Mouse (Mus musculus): Measurements from ENCODE around the gene Olfr239. TPM values are rescaled to one million over a fixed set of nuclear protein-coding genes. Genes with fewer than 3 reads are reported as not detected.
"Not testable (repeated sequence)": the region's sequence is repeated elsewhere in the genome, so short reads cannot be mapped to it uniquely, and the experiment has no call there.

Gene Olfr239
- polyA plus RNA-seq (2014; fragmentation: Nextera tagmentation; extraction: Ambion mirVana): not detected in 2 replicates

DNA sequence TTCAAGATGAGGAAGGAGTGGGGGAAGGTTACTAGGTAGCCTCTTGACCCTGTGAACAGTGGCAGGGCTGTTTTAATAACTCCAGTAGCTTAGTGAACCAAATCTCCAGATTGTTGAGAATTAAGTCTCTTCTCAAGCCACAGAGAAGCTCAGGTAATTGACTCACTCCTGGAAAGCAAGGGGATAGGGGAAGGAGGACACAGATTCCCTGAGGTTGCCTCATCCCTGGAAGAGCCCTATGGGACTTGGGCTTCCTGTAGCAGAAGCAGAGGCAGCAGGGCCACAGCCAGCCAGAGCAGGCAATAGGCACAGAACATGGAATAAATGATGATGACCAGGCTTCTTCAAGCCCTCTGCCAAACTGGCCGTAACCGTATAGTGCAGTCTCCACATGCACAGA, at the start of gene Olfr239:
TSS of gene Olfr239 (plus strand) at position 301 of the 400 bp plus-strand sequence.
- not testable (repeated sequence) for H3K4me3 ChIP-seq (ENCODE audit: low read length); H3K4me1 ChIP-seq (ENCODE audit: control insufficient read depth, insufficient read depth, low read length); H3K36me3 ChIP-seq (ENCODE audit: control insufficient read depth, insufficient read depth, low read length); H3K27ac ChIP-seq (ENCODE audit: low read depth, low read length); H3K27me3 ChIP-seq (ENCODE audit: control insufficient read depth, insufficient read depth, low read length); H3K9me3 ChIP-seq (ENCODE audit: control insufficient read depth, low read length); H3K9ac ChIP-seq (ENCODE audit: low read depth, low read length); ATAC-seq (ENCODE audit: low FRiP score, low TSS enrichment); H3K4me2 ChIP-seq (replicated peaks; ENCODE audit: low read depth, low read length)
- no CpG with 5 or more reads among the region's 2 CpGs for WGBS

DNA sequence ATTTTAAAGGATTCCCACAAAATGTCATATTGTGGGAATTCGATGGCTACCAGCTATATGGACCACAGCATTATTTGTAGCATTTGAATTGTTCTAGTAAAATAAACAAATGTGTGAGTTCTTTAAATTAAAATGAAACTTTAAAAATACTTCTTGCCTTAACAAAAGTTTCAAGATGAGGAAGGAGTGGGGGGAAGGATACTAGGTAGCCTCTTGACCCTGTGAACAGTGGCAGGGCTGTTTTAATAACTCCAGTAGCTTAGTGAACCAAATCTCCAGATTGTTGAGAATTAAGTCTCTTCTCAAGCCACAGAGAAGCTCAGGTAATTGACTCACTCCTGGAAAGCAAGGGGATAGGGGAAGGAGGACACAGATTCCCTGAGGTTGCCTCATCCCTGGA, 23.0 kb upstream of the Olfr239 start, which contains the start of gene Olfr55:
TSS of gene Olfr55 (plus strand) at position 301 of the 400 bp plus-strand sequence.
- H3K27ac ChIP-seq (ENCODE audit: low read depth, low read length); H3K4me1 ChIP-seq (ENCODE audit: control insufficient read depth, insufficient read depth, low read length); ATAC-seq (ENCODE audit: low FRiP score, low TSS enrichment); H3K9ac ChIP-seq (ENCODE audit: low read depth, low read length); H3K36me3 ChIP-seq (ENCODE audit: control insufficient read depth, insufficient read depth, low read length); H3K27me3 ChIP-seq (ENCODE audit: control insufficient read depth, insufficient read depth, low read length); H3K9me3 ChIP-seq (ENCODE audit: control insufficient read depth, low read length); H3K4me3 ChIP-seq (ENCODE audit: low read length); H3K4me2 ChIP-seq (replicated peaks; ENCODE audit: low read depth, low read length): not testable (repeated sequence)
- 80% methylated on average over 1 of the region's 1 CpGs for WGBS

DNA sequence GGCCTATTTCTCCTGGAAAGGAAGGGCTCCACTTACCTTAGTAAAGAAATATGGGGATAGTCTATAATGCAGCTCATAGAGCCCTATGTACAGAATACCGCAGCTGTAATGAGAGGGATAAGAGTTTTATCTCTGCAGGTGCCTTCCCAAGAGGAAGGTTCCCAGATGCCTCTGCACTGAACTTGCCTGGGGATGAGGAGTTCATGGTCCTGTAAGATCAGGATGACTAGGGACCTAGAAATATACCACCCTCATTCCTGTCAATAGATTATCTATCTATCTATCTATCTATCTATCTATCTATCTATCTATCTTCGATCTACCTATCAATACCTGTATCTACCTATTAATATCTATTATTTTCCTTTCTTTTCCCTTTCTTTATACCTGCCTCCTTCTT, 30.5 kb downstream of the Olfr239 start, which contains the start of gene Olfr1564:
TSS of gene Olfr1564 (minus strand) at position 101 of the 400 bp plus-strand sequence.
- ATAC-seq (ENCODE audit: low FRiP score, low TSS enrichment): no peak
- no peaks in the 10 kb centered on the region for H3K27me3 ChIP-seq (ENCODE audit: control insufficient read depth, insufficient read depth, low read length)
- WGBS: 86% methylated on average over 2 of the region's 2 CpGs
- no peaks in the 10 kb centered on the region for H3K36me3 ChIP-seq (ENCODE audit: control insufficient read depth, insufficient read depth, low read length)
- no peak within 1 kb of the TSS for H3K4me2 ChIP-seq (replicated peaks; ENCODE audit: low read depth, low read length)
- no peaks in the 10 kb centered on the region for H3K4me1 ChIP-seq (ENCODE audit: control insufficient read depth, insufficient read depth, low read length)
- no peak within 1 kb of the TSS for H3K27ac ChIP-seq (ENCODE audit: low read depth, low read length)
- H3K4me3 ChIP-seq (ENCODE audit: low read length): no peak within 1 kb of the TSS
- H3K9me3 ChIP-seq (ENCODE audit: control insufficient read depth, low read length): peaks cover 8% of the 10 kb centered on the region; the same call in 1 of the 2 replicates
- no peak within 1 kb of the TSS for H3K9ac ChIP-seq (ENCODE audit: low read depth, low read length)

DNA sequence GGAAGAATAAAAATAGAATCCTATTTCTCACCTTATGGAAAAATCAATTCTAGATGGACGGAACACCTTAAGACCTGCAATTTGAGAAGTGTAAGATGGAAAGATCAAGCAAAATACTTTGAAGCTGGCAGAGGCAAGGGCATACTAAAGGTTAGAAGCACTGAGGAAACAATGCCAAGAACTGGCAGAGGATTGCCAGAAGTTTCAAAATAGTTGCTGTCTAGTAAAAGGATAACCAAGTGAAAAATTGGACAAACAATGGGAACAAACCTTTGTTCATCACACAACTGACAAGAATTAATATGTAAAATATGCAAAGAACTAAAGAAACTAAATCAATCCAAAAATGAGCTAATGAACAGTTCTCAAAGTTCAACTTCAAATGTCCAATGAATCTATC, 45.5 kb downstream of the Olfr239 start:
- not testable (repeated sequence) for ATAC-seq (ENCODE audit: low FRiP score, low TSS enrichment); H3K4me2 ChIP-seq (replicated peaks; ENCODE audit: low read depth, low read length); H3K27ac ChIP-seq (ENCODE audit: low read depth, low read length); H3K4me3 ChIP-seq (ENCODE audit: low read length); H3K4me1 ChIP-seq (ENCODE audit: control insufficient read depth, insufficient read depth, low read length); H3K9me3 ChIP-seq (ENCODE audit: control insufficient read depth, low read length); H3K9ac ChIP-seq (ENCODE audit: low read depth, low read length); H3K27me3 ChIP-seq (ENCODE audit: control insufficient read depth, insufficient read depth, low read length)
- 92% methylated on average over 1 of the region's 1 CpGs for WGBS
- peaks cover 10% of the 10 kb centered on the region for H3K36me3 ChIP-seq (ENCODE audit: control insufficient read depth, insufficient read depth, low read length)

Other genes starting within 250 kb of the Olfr239 start
- 8.4 and 10.3 TPM in 2 replicates for gene Cyp4f13, start 243.9 kb upstream of the Olfr239 start, polyA plus RNA-seq (2014; fragmentation: Nextera tagmentation; extraction: Ambion mirVana)
- gene Zfp472, start 225.5 kb upstream of the Olfr239 start, polyA plus RNA-seq (2014; fragmentation: Nextera tagmentation; extraction: Ambion mirVana): 11.0 and 15.4 TPM in 2 replicates
- gene Zfp952, start 198.2 kb upstream of the Olfr239 start, polyA plus RNA-seq (2014; fragmentation: Nextera tagmentation; extraction: Ambion mirVana): 7.6 and 13.5 TPM in 2 replicates
- gene Zfp763, start 157.9 kb upstream of the Olfr239 start, polyA plus RNA-seq (2014; fragmentation: Nextera tagmentation; extraction: Ambion mirVana): 11.9 and 18.5 TPM in 2 replicates
- not detected in 2 replicates for gene 4921501E09Rik, start 123.2 kb upstream of the Olfr239 start, polyA plus RNA-seq (2014; fragmentation: Nextera tagmentation; extraction: Ambion mirVana)
- 6.4 TPM in 2 replicates for gene Zfp563, start 102.0 kb upstream of the Olfr239 start, polyA plus RNA-seq (2014; fragmentation: Nextera tagmentation; extraction: Ambion mirVana)
- not detected in 2 replicates for gene Morc2b, start 51.6 kb upstream of the Olfr239 start, polyA plus RNA-seq (2014; fragmentation: Nextera tagmentation; extraction: Ambion mirVana)
- not detected in 2 replicates for gene Olfr55, start 22.9 kb upstream of the Olfr239 start, polyA plus RNA-seq (2014; fragmentation: Nextera tagmentation; extraction: Ambion mirVana)
- gene Olfr1564, start 30.4 kb downstream of the Olfr239 start, polyA plus RNA-seq (2014; fragmentation: Nextera tagmentation; extraction: Ambion mirVana): not detected in 2 replicates
- 14.8 and 21.4 TPM in 2 replicates for gene Zfp955a, start 63.8 kb downstream of the Olfr239 start, polyA plus RNA-seq (2014; fragmentation: Nextera tagmentation; extraction: Ambion mirVana)
- 0.04 TPM in 2 replicates for gene Olfr63, start 73.4 kb downstream of the Olfr239 start, polyA plus RNA-seq (2014; fragmentation: Nextera tagmentation; extraction: Ambion mirVana)
- 10.0 and 10.7 TPM in 2 replicates for gene Zfp955b, start 98.2 kb downstream of the Olfr239 start, polyA plus RNA-seq (2014; fragmentation: Nextera tagmentation; extraction: Ambion mirVana)
- 15.2 and 16.6 TPM in 2 replicates for gene Zfp81, start 167.6 kb downstream of the Olfr239 start, polyA plus RNA-seq (2014; fragmentation: Nextera tagmentation; extraction: Ambion mirVana)
- 21.4 TPM in 2 replicates for gene Zfp101, start 203.3 kb downstream of the Olfr239 start, polyA plus RNA-seq (2014; fragmentation: Nextera tagmentation; extraction: Ambion mirVana)
- not detected in 2 replicates for gene Actl9, start 241.6 kb downstream of the Olfr239 start, polyA plus RNA-seq (2014; fragmentation: Nextera tagmentation; extraction: Ambion mirVana)

Data from kidney, embryonic 14.5 days (tissue).